Mouse (Mus musculus) urinary bladder, postnatal 4 days (tissue): ENCODE data around the gene H2-T23.
A peak's percentile ranks its signal among the peaks of the same experiment; 100 is the strongest.
"Not testable (repeated sequence)": the region's sequence is repeated elsewhere in the genome, so short reads cannot be mapped to it uniquely, and the experiment has no call there.

Experiments
- DNase-seq, 2 experiments: peaks; one replicate each; pipeline ENCODE4 v3.0.0; 2021 to 2022; ENCODE audit warnings: low spot score in 2 of 2

The H2-T23 gene

DNA sequence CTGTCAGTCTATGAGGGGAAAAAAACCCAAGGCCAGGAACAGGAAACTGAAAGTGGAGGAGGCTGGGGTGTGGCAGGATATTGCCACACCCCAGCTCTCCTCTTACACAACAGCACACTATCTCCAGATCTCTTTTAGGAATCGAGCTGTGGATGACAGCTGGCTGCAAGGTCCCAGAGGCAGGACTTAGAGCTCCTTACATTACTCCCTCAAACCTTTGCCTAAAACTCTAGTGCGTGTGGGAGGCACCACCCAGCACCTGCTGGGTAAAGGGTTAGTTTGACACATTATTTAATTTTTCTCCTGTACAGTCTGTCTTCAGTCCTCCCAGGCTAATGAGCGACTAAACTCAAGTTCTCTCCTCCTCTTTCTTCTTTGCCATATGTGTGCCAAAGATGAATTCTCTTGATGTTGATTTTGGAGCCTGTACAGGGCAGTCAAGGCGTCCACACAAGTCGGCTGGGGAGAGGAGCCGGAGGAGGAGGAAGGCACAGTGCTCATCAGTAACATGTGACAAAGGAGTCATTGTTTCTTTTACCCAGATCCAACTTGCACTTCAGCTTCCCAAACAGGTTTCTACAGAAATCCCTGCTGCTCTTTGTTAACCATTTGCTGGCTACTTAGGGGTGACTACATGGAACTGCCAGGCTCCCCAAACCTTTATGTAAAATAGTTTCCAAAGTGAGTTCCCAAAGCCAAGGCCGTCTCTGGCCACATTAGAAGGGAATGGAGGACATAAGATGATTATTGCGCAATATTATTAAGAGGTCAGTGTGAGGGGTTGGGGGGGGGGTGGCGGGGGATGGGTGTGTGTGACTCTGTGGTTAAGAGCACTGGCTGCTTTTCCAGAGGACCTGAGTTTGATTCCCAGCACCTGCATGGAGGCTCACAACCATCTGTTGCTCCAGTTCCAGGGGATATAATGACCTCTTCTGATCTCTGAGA is 8.7 kb downstream of the H2-T23 start:
- no peak for DNase-seq

DNA sequence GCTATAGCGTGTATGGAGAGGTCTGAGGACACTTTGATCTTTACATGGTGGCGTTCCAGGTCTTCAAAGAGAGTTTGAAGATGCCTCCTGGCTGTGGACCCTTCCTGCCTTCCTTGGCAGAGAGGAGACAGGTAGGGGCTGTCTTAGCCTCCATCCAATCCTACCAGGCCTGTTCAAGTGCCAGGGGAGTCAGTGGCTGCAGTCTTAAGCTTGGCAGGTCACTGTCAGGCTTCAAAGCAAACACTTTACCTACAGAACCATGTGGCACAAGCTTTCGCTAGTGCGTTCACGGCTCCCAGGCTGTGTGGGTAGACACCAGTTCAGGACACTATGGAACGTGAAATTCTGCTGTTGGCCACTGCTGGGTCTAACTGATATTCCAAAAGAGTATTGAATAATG is 9.7 kb downstream of the H2-T23 start:
- no peak for DNase-seq

DNA sequence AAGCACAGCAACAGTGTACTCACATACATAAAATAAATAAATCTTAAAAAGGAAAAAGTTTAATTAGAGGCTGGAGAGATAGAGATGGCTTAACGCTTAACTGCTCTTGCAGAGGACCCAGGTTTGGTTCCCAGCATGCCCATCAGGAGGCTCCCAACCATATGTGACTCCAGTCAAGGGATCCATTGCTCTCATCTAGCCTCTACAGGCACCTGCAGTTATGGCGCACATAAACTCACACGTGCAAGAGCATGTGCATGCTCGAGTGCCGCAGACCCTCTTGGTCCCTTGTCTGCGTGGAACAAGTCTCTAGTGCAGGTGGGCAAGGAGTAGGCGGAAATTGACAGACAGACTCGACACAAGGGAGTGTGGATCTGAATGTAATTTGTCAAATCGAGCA is 10.6 kb downstream of the H2-T23 start:
- no peak for DNase-seq

DNA sequence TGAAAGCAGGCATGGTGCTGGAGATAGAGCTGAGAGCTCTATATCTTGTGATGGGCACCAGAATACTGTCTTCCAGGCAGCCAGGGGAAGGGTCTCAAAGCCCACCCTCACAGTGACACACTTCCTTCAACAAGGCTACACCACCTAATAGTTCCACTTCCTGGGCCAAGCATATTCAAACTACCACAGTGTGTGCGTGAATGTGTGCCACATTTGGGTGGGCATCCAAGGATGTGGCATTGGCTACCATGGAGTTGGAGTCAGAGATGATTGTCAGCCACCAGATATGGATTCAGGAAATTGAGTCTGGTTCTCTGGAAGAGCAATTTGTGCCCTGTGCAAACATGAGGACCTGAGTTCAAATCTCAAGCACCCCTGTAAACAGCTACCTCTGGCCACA is 11.3 kb downstream of the H2-T23 start:
- no peak for DNase-seq

DNA sequence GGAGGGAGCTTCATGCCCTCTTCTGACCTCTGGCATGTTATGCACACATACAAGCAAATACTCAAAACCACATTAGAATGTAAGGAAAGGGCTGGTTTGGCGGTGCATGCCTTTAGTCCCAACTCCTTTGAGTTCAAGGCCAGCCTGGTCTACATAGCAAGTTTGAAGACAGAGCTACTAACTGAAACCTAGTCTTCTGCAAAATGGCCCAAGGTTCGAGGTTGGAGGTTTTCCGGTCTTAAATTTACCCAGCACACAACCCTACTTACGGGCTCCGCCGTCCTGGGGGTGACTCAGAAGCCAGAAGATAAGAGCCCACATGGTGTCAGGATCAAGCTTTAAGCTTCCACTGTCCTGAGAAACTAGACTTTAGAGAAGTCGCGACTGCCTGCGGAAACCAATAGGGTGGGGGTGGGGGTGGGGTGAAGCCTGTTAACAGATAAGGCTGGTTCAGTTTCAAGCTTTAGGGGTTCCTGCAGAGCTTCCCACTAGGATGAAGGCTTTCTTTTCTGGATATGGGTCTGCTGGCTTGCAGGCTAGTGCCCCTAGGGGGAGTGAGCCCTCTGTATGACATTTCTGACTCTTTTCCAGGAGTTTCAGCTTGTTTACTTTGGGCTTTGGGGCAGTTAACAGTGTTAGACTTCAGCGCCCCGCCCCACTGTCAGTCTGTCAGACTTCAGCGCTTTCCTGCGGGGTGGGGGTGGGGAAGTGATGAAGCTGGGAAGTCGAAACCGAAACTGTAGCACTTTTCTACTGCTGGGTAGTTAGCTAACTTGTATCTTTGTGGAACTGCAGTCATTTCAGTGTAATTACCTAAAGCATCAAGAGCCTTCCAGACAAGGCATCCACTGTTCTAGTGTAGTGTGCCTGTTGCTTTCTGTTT is 12.2 kb downstream of the H2-T23 start, which contains the start of gene H2-T24:
Gene H2-T24 (minus strand): TSS at position 370 of the 883 bp plus-strand sequence.
- DNase-seq, result peak in 1 of 2 experiments; percentile 58

DNA sequence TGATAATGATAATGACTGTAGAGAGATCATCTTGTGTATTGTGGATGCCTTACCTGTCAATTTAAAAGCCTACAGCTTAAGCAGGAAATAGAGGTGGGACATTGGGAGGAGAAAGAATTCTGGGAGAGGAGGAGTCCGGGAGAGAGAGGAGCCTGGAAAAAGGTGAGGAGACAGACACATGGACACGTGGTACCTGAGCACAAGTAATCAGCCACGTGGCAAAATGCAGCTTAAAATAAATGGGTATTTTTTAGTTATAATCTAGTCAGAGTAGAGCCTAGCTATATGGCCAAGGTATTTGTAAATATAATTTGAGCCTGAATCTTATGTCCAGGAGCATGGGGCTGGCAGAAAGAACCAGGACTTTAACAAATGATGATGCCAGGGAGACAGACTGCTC is 13.1 kb downstream of the H2-T23 start:
- no peak for DNase-seq

DNA sequence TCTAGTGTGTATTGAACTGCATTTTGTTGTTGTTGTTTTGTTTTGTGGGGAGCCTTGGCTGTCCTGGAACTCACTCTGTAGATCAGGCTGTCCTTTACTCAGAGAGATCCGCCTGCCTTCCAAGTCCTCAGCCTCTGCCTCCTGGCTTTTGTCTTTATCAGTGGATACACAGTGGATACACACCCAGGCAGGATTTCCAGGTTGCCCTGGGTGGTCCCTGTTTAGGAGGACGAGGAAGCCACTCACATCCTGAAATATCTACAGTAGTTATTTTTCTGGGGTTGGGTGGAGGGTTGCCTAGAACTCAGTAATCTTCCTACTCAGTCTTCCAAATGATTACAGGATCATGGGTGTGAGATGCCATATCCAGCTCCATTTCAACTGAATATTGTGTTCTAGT is 13.7 kb downstream of the H2-T23 start:
- no peak for DNase-seq

DNA sequence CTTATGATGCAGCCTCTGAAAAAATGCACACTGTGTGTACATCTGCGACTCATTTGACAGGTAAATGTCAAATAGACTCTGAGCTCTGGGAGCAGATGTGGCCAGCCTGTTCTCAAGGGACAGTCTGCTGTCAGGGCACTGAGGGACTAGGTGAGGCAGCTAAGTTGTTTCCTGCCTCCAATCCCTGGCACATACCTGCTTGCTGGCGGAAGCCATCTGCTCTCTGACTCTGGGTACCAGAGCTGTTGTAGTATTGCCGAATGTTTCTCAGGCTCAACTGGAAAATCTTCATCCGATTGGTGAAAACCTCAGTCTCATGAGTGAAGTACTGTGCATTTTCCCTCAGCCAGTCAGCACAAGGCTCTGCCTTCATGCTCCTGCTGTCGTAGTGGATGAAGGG is 15.6 kb downstream of the H2-T23 start:
- DNase-seq, result no peak

DNA sequence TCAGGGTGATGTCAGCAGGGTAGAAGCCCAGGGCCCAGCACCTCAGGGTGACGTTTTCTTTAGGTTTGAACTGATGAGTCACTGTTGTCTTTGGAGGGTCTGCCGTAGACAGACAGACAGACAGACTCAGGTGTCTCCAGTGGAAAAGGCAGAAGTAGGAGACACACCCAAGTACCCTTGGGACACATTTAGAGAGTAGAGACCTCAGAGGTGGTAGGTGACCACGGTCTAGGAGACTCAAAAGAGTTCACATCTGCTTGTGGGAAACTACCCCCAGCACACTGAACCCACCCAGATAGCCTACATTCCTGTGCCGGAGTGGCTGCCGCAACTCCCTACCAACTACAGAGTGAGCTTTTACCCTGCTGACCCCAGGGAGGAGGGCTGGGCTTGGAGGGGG is 17.7 kb downstream of the H2-T23 start:
- DNase-seq, result no peak

DNA sequence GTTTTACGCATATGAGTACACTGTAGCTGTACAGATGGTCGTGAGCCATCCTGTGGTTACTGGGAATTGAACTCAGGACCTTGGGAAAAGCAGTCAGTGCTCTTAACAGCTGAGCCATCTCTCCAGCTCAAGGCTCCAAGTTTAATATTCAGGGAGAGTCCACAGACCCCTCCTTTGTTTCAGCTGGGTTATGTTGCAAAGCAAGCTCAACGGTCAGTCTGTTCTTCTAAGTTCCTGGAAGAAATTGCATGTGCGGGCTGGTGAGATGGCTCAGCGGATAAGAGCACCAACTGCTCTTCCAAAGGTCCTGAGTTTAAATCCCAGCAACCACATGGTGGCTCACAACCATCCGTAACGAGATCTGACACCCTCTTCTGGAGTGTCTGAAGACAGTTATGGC is 28.2 kb downstream of the H2-T23 start:
- DNase-seq, result not testable (repeated sequence)

DNA sequence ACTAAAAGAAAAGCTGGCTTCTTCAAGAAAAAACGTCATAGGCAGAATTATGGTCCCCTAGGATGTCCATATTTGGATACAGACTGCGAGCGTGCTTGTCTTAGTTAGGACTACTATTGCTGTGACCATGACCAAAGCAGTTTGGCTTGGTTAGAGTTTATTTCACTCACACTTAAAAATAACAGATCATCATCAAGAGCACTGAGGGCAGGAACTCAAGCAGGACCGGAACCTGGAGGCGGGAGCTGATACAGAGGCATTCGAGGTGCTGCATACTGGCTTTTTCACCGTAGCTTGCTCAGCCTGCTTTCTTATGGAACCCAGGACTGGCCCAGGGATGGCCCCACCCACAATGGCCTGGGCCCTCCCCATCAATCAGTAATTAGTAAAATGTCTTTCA is 29.3 kb downstream of the H2-T23 start:
- no peak for DNase-seq

DNA sequence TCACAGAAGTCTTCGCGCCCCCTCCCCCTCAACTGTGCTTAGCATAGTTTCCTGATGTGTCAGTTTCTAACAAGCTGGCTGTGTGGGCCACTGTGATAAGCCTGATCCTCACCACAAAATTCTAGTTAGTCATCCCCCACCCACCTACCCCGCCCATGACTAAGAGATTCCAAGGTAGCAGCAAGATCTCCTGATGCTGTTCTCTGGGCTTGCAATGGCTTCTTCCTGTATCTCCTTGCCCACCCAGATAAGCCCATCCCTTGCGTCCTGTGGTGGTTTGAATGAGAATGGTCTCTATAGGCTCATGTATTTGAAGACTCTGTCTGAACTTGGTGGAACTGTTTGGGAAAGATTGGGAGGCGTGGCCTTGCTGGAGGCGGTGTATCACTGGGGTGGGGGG is 30.7 kb downstream of the H2-T23 start:
- DNase-seq, result no peak

DNA sequence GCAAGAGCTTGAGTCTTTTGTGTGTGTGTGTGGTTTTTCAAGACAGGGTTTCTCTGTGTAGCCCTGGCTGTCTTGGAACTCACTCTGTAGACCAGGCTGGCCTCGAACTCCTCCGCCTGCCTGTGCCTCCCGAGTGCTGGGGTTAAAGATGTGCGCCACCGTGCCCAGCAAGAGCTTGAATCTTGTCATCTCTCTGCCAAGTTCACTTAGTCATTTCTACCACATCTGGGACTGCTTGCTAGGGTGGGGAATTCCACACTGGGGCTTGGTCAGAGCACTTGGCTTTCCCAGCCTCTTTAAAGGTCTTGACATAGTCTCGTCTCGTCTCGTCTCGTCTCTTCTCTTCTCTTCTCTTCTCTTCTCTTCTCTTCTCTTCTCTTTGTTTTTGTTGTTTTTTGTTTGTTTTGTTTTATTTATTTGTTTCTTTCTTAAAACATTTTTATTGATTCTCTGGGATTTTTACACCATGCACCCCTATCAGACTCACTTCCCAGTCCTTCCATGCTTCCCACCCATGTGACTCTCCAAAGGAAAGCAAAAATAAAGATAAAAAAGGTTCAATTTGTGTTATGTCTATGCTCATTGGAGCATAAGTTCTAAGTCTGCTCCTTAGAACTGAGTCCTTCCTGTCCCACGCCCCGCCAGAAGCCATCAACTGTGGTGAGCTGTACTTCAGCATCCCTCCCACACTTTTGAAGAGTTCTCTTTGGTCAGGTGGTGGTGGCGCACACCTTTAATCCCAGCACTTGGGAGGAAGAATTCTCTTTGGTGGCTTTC is 31.3 kb downstream of the H2-T23 start:
- no peak for DNase-seq

DNA sequence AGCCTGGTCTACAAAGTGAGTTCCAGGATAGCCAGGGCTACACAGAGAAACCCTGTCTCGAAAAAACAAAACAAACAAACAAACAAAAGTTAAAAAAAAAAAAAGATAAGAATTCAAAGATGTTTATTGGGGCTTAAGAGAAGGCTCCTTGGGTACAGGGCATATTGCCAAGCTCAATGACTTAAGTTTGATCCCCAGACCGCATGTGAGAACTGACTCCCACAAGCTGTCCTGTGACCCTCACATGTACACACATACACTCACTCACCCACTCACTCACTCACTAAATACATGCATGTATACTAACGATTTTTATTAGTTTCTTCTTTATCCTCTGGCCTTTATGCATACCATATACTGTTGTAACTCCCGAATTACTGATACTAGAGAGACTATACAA is 32.3 kb downstream of the H2-T23 start:
- no peak for DNase-seq

DNA sequence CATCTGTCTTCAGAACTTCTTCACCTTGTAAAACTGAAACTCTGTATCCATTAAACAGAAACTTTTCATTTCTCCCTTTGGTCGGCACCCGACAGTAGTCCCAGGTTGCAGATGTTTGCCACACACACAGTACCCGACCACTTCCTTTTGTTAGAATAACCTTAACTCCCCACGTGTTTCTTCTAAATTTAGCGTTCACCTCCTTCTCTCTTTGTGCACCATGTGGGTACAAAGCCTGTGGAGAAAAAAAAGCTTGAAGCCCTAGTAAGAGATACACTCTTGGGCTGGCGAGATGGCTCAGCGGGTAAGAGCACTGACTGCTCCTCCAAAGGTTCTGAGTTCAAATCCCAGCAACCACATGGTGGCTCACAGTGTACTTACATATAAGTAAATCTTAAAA is 33.3 kb downstream of the H2-T23 start:
- no peak for DNase-seq

DNA sequence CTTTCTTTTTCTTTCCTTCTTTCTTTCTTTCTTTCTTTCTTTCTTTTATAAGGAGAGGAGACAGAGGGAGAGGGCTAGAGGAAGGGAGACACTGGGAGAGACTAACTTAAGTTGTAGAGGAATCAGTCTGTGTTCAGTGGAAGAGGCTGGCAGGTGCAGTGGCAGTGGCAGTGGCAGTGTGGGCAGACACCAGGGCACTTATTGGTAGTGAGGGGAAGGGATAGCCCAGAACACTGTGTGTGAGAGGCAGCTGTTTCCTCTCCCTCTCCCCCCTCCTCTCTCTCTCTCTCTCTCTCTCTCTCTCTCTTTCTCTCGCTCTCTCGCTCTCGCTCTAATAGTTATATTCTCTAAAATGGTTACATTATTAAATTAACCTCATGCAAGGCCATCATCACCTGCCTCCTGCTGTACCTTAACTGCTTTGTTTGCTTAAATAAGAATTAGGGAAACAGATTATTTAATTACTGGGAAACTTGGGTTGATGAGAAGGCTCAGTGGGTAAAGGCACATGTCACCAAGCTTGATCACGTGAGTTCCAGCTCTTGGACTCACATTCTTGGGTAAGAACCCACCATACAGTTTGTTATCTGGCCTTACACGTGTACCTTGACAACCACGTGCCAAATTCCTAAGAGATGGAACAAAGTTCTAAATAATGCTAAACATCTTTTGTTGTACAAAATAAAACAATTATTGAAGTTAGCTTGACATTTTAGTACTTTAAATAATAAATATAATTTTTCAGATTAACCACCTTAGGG is 33.9 kb downstream of the H2-T23 start:
- no peak for DNase-seq

DNA sequence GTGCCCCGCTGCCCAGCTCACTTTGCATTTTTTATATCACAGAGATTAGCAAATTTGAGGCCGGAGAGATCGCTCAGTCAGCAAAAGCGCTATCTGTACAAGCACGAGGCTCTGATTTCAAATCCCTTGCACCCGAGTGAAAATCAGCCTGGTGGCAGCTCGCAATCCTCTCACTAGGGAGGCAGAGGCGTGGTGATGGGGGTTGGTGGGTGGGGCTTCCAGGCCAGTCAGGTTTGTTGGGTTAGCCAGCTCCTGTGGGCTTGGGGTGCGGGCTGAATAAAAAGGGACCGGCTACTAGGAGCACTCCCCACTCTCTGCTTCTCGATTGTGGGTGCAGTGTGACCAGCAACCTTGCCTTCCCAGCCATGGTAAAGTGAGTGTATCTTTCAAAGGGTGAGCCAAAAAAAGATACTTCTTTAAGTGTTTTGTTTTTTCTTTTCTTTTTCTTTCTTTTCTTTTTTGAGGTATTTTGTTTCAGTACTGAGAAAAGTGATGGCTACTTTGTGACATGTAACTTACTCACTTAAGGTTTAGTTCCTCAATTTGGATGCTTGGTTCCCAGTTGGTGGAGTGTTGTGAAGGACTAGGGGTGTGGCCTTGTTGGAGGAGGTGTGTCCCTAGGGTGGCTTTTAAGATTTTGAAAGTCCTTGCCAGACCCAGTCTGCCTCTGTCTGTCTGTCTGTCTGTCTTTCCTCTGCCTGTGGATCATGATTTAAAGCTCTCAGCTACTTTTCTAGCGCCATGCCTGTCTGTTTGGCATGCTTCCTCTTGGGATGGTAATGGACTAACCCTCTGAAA is 34.7 kb downstream of the H2-T23 start:
- no peak for DNase-seq

DNA sequence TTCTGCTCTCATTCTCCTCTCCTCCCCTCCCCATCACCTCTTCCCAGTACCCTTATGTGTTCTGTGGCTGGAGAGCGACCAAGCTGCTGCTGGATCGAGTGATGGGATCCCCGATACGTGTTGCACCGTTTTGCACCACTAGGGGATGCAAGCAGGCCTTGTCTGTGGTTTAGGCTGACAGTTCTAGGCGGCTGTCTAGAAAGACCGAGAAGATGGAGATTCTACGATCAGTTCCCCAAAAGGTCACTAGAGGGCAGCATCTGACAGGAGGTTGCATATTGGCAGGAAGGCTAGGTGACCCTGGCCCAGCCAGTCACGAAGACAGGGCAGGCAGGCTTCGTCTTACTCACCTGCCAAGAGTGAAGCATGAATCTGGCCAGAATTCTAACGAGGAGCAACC is 35.7 kb downstream of the H2-T23 start:
- DNase-seq, result peak; percentile 87 to 95

DNA sequence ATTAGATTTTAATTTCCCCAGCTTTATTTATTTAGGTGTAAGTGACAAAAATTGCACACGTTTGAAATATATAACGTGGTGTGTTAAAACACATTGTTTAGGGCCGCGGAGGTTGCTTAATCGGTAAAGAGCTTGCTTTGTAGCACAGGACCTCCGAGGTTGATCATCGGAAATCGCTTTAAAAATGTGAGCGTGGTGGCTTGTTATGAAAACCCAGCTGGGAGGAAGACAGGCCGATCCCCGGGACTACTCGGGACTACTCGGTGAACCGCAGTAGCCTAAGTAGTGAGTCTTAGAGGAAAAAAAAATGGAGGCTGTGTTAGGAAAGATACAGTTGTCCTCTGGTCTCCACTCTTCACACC is 37.8 kb downstream of the H2-T23 start:
- DNase-seq, result no peak

DNA sequence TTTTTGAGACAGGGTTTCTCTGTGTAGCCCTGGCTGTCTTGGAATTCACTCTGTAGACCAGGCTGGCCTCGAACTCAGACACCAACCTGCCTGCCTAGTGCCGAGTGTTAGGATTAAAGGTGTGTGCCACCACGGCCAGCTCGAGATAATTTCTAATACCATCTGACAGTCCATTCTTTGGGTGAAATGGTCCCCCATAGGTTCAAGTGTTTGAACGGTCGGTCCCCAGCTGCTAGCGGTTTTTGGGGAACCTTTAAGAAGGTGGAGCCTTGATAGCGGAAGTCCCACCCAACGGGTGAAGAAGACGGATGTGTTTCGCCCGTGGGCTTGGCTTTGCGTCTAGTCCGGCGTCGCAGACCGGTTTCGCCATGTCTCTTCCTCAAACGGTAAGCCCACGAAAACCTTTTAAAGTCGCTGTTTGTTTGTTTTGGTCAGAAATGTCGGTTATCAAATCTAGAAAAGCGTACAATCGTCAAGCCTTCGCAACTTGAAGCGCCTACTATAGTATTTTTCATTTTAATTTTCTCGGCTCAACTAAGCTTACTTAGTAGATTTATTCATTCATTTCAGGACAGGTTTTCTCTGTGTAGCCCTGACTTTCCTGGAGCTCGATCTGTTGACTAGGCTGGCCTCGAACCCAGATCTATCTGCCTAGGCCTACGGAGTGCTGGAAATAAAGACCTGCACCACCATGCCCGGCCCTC is 38.3 kb downstream of the H2-T23 start:
- DNase-seq, result peak; percentile 68 to 70
